Mouse (Mus musculus) liver, adult (tissue): ENCODE measurements around the gene Slc18a3.
A peak's percentile ranks its signal among the peaks of the same experiment; 100 is the strongest.

Source experiments
- GATA4 ChIP-seq: IDR thresholded peaks from 2 replicates; pipeline ENCODE4 v1.6.1; 2014; ENCODE audit warnings: mild to moderate bottlenecking, low read length; ENCODE audit not compliant: insufficient replicate concordance

Slc18a3 gene

GRCm38 (mm10) chr14:32464601-32465505, at the start of gene Slc18a3:
TSS of gene Slc18a3 (minus strand) at chr14:32464850.
- TF ChIP-seq GATA4: no peak

GRCm38 (mm10) chr14:32513336-32514032, 48.8 kb upstream of the Slc18a3 start, which contains the start of gene Ercc6:
TSS of gene Ercc6 (plus strand) at chr14:32513521.
- TF ChIP-seq GATA4: peak; percentile 16; the same call in 1 of the 2 replicates

GRCm38 (mm10) chr14:32512912-32513311, 48.3 kb upstream of the Slc18a3 start:
- no peak for TF ChIP-seq GATA4

GRCm38 (mm10) chr14:32509443-32509961, 44.9 kb upstream of the Slc18a3 start:
- TF ChIP-seq GATA4: no peak

GRCm38 (mm10) chr14:32508105-32508835, 43.6 kb upstream of the Slc18a3 start:
- no peak for TF ChIP-seq GATA4

GRCm38 (mm10) chr14:32507216-32507615, 42.6 kb upstream of the Slc18a3 start:
- no peak for TF ChIP-seq GATA4

- no peak for TF ChIP-seq GATA4
These were observed 41.7 kb upstream of the Slc18a3 start for GRCm38 (mm10) chr14:32506329-32506728.

- TF ChIP-seq GATA4: no peak
These were observed 39.2 kb upstream of the Slc18a3 start for GRCm38 (mm10) chr14:32503897-32504296.

- no peak for TF ChIP-seq GATA4
These were observed 38.4 kb upstream of the Slc18a3 start for GRCm38 (mm10) chr14:32502764-32503688.

GRCm38 (mm10) chr14:32501303-32501702, 36.7 kb upstream of the Slc18a3 start:
- TF ChIP-seq GATA4: no peak

GRCm38 (mm10) chr14:32496115-32496850, 31.6 kb upstream of the Slc18a3 start:
- no peak for TF ChIP-seq GATA4

- TF ChIP-seq GATA4: no peak
These were observed 27.9 kb upstream of the Slc18a3 start for GRCm38 (mm10) chr14:32492521-32492920.

- no peak for TF ChIP-seq GATA4
These were observed 17.4 kb upstream of the Slc18a3 start for GRCm38 (mm10) chr14:32482061-32482460.
